Mouse (Mus musculus) C2C12 (cell line): ENCODE measurements around the gene Phospho2. TPM values are rescaled to one million over a fixed set of nuclear protein-coding genes. Genes with fewer than 3 reads are reported as not detected.
A peak's percentile ranks its signal among the peaks of the same experiment; 100 is the strongest.

Experiments
- H3K27me3 ChIP-seq: one replicate; pipeline ENCODE4 v1.6.1; 2011; ENCODE audit not compliant: control insufficient read depth, insufficient read depth, insufficient read length
- H3K36me3 ChIP-seq: one replicate; pipeline ENCODE4 v1.6.1; 2011; ENCODE audit not compliant: control insufficient read depth, insufficient read depth
- H3K4me3 ChIP-seq: one replicate; pipeline ENCODE4 v1.5.1; 2011; ENCODE audit warnings: mild to moderate bottlenecking, control low read depth; ENCODE audit not compliant: poor library complexity, insufficient read depth, severe bottlenecking
- H3K79me2 ChIP-seq: one replicate; pipeline ENCODE4 v1.6.1; 2011; ENCODE audit not compliant: control insufficient read depth, insufficient read depth
- H3K79me3 ChIP-seq: one replicate; pipeline ENCODE4 v1.6.1; 2011; ENCODE audit warnings: low read depth, control low read depth
- H3ac ChIP-seq: one replicate; pipeline ENCODE3; 2011; ENCODE audit warnings: low read depth; ENCODE audit not compliant: control insufficient read depth, insufficient read length
- CEBPB ChIP-seq: IDR thresholded peaks from one replicate; pipeline ENCODE4 v1.6.1; 2011; ENCODE audit warnings: low read depth, mild to moderate bottlenecking, control low read depth, moderate library complexity
- CTCF ChIP-seq: IDR thresholded peaks from one replicate; pipeline ENCODE4 v1.5.1; 2011; ENCODE audit not compliant: control insufficient read depth, insufficient read depth, insufficient read length
- FOSL1 ChIP-seq: IDR thresholded peaks from one replicate; pipeline ENCODE4 v1.8.0; 2011; ENCODE audit warnings: mild to moderate bottlenecking, low read length; ENCODE audit not compliant: poor library complexity, insufficient read depth, severe bottlenecking
- MAX ChIP-seq: IDR thresholded peaks from one replicate; pipeline ENCODE4 v1.6.1; 2011; ENCODE audit warnings: mild to moderate bottlenecking, control low read depth
- MYOD1 ChIP-seq: IDR thresholded peaks from one replicate; pipeline ENCODE4 v1.6.1; 2011; ENCODE audit warnings: low read depth; ENCODE audit not compliant: control insufficient read depth, insufficient read length
- MYOG ChIP-seq: IDR thresholded peaks from one replicate; pipeline ENCODE4 v1.6.1; 2011; ENCODE audit not compliant: control insufficient read depth, insufficient read length; ENCODE audit errors: extremely low read depth
- USF1 ChIP-seq: IDR thresholded peaks from one replicate; pipeline ENCODE4 v1.6.1; 2011; ENCODE audit warnings: low read depth, mild to moderate bottlenecking, control low read depth, moderate library complexity
- polyA plus RNA-seq: library from polyadenylated mRNA; unstranded; fragments of >200 nt; fragmentation: generic; extraction: Trizol; gene quantifications from one replicate; pipeline ENCODE4 v1.2.1, GENCODE M21; 2012; ENCODE audit warnings: missing spikeins

The Phospho2 gene
- polyA plus RNA-seq, 1 experiment: 9.0 TPM

DNA sequence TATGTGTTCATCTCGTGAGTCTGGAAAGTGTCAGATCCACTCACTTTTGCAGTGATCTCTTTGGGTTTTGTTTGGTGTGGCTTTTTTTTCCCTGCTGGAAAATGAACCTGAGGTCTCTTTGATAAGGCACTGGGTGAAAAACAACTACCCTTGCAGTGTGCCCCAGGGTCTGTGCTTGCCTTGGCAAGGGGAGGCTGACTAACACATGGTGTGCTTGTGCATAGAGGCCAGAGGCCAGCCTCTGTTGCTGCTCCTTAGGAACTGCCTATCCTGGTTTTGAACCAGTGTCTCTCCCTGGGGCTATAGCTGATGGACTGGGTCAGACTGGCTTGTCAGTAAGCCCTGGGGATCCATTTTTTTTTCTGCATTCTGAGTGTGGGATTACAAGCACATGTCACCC, 30.8 kb downstream of the Phospho2 start:
- Histone ChIP-seq H3ac (no peak overlapping the region), H3K27me3 (peaks cover 7% of the 10 kb centered on the region), H3K4me3 (no peak overlapping the region), H3K79me2 (no peaks in the 10 kb centered on the region), H3K36me3 (no peaks in the 10 kb centered on the region), H3K79me3 (no peaks in the 10 kb centered on the region)
- TF ChIP-seq MAX (no peak), MYOD1 (no peak), FOSL1 (no peak), CTCF (no peak), USF1 (no peak), MYOG (no peak), CEBPB (no peak)

DNA sequence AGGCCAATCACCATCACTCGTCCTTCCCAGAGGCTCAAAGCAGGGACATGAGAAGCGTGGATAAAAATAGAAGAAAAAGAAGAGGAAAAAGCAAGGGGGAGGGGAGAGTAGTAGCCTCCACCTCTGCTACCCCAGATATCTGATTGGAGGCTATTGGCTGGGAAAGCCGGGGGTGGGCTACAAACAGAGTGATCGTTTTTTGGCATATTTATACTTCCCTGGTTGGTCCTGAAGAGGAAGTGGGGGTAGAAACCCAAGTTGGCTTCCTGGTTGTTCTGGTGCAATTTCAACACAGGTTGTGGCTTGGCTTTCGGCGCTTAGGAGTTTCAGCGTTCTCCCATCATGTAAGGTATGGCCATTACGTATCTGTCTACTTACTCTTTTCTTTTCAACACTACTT, 32.3 kb downstream of the Phospho2 start, which contains the start of gene Klhl23:
Gene Klhl23 (plus strand): TSS at position 234 of the 400 bp plus-strand sequence.
- H3K36me3 ChIP-seq: no peaks in the 10 kb centered on the region
- no peaks in the 10 kb centered on the region for H3K79me2 ChIP-seq
- H3K4me3 ChIP-seq: peak within 1 kb of the TSS; percentile 18
- peaks cover 7% of the 10 kb centered on the region for H3K27me3 ChIP-seq
- TF ChIP-seq MYOD1 (no peak), CEBPB (no peak), FOSL1 (no peak), USF1 (no peak), MYOG (no peak), MAX (no peak), CTCF (no peak)
- peak within 1 kb of the TSS; percentile 21 for H3ac ChIP-seq
- no peaks in the 10 kb centered on the region for H3K79me3 ChIP-seq

- no peaks in the 10 kb centered on the region for H3K36me3 ChIP-seq
- TF ChIP-seq MYOD1 (no peak), MAX (no peak), USF1 (no peak), FOSL1 (no peak), CEBPB (no peak), MYOG (no peak), CTCF (no peak)
- H3K27me3 ChIP-seq: peaks cover 7% of the 10 kb centered on the region
- no peaks in the 10 kb centered on the region for H3K79me2 ChIP-seq
- H3K79me3 ChIP-seq: no peaks in the 10 kb centered on the region
- peak overlapping the region; percentile 96 for H3ac ChIP-seq
- H3K4me3 ChIP-seq: peak overlapping the region; percentile 18
Measured at GRCm38 (mm10) chr2:69822361-69823128, 33.1 kb downstream of the Phospho2 start.

GRCm38 (mm10) chr2:69823129-69823677, 33.8 kb downstream of the Phospho2 start:
- no peaks in the 10 kb centered on the region for H3K36me3 ChIP-seq
- H3K79me2 ChIP-seq: no peaks in the 10 kb centered on the region
- TF ChIP-seq MYOG: no peak
- peak overlapping the region; percentile 18 for H3K4me3 ChIP-seq
- no peaks in the 10 kb centered on the region for H3K79me3 ChIP-seq
- H3ac ChIP-seq: peak overlapping the region; percentile 96
- H3K27me3 ChIP-seq: peaks cover 7% of the 10 kb centered on the region

- no peaks in the 10 kb centered on the region for H3K36me3 ChIP-seq
- H3K4me3 ChIP-seq: no peak overlapping the region
- TF ChIP-seq MYOD1 (no peak), MYOG (no peak), MAX (no peak), USF1 (no peak), CEBPB (no peak), FOSL1 (no peak), CTCF (no peak)
- no peak overlapping the region for H3ac ChIP-seq
- no peaks in the 10 kb centered on the region for H3K79me3 ChIP-seq
- no peaks in the 10 kb centered on the region for H3K79me2 ChIP-seq
- H3K27me3 ChIP-seq: peaks cover 4% of the 10 kb centered on the region
Measured at GRCm38 (mm10) chr2:69825898-69826297, 36.5 kb downstream of the Phospho2 start.

- H3K4me3 ChIP-seq: no peak overlapping the region
- peaks cover 4% of the 10 kb centered on the region for H3K27me3 ChIP-seq
- no peak overlapping the region for H3ac ChIP-seq
- TF ChIP-seq MYOD1: no peak
- TF ChIP-seq MYOG: no peak
- TF ChIP-seq CEBPB: no peak
- no peak for TF ChIP-seq MAX
- TF ChIP-seq CTCF: no peak
- no peak for TF ChIP-seq USF1
- TF ChIP-seq FOSL1: no peak
- H3K36me3 ChIP-seq: no peaks in the 10 kb centered on the region
- H3K79me2 ChIP-seq: no peaks in the 10 kb centered on the region
- H3K79me3 ChIP-seq: no peaks in the 10 kb centered on the region
Measured at GRCm38 (mm10) chr2:69826380-69826779, 37.0 kb downstream of the Phospho2 start.
